7 mouse cellular contexts compared by ENCODE assay signal in genomic region chr14:107280346-107280745, GRCm38 (mm10).
DNase-seq lines count a peak whose midpoint lies in the region.
"Not testable (repeated sequence)": the region's sequence is repeated elsewhere in the genome, so short reads cannot be mapped to it uniquely, and the experiment has no call there.

No protein-coding gene starts in this region.

- intact Hi-C loops in left cerebral cortex, postnatal 4 days (cut with DNase I) = not testable (repeated sequence)

- DNase-seq in cerebellum, adult 11 months = peak; percentile 6
- DNase-seq in cerebellum, adult 18-20 months = peak; percentile 20 to 30
- peak; percentile 6 for DNase-seq in cerebellum, adult 8-10 months
- peak; percentile 36 for DNase-seq in cerebellum, adult 9-11 months
- DNase-seq in cerebellum, postnatal 14 days = peak; percentile 44 to 66
- peak; percentile 49 to 52 for DNase-seq in cerebellum, postnatal 36 days
- DNase-seq in left cerebral cortex, postnatal 4 days = peak; percentile 5

Comparison
In these comparisons a context has a peak if more than half of its experiments do, and no peak if none do; other contexts are left out.
1. Peak in every context shown above with its lines: DNase-seq.
2. DNase-seq: peak in every context shown above with its lines; median percentile 55 in cerebellum, postnatal 14 days; 50 in cerebellum, postnatal 36 days; 36 in cerebellum, adult 9-11 months; 25 in cerebellum, adult 18-20 months; 6 in cerebellum, adult 11 months; 6 in cerebellum, adult 8-10 months; 5 in left cerebral cortex, postnatal 4 days.